Mouse (Mus musculus): Measurements from ENCODE around the gene Olfr1394. TPM values are rescaled to one million over a fixed set of nuclear protein-coding genes. Genes with fewer than 3 reads are reported as not detected.

Gene Olfr1394
- polyA plus RNA-seq, 1 experiment from 2014 or later = not detected

Other genes with a start within 250 kb of the Olfr1394 start
- gene Psme2b, start 208.2 kb upstream of the Olfr1394 start, polyA plus RNA-seq (2015; fragmentation: Nextera tagmentation; extraction: Ambion mirVana) = 2.3 and 2.8 TPM in 2 replicates
- 0.05 TPM in 1 of 2 replicates, not detected in the other for gene Olfr56, start 175.5 kb upstream of the Olfr1394 start, polyA plus RNA-seq (2015; fragmentation: Nextera tagmentation; extraction: Ambion mirVana)
- 0.45 and 0.69 TPM in 2 replicates for gene 9930111J21Rik1, start 175.0 kb upstream of the Olfr1394 start, polyA plus RNA-seq (2015; fragmentation: Nextera tagmentation; extraction: Ambion mirVana)
- 0.05 TPM in 1 of 2 replicates, not detected in the other for gene Gm12185, start 162.2 kb upstream of the Olfr1394 start, polyA plus RNA-seq (2015; fragmentation: Nextera tagmentation; extraction: Ambion mirVana)
- 0.52 and 2.0 TPM in 2 replicates for gene Tgtp1, start 160.2 kb upstream of the Olfr1394 start, polyA plus RNA-seq (2015; fragmentation: Nextera tagmentation; extraction: Ambion mirVana)
- 0.55 and 1.1 TPM in 2 replicates for gene 9930111J21Rik2, start 103.1 kb upstream of the Olfr1394 start, polyA plus RNA-seq (2015; fragmentation: Nextera tagmentation; extraction: Ambion mirVana)
- 0.72 and 1.3 TPM in 2 replicates for gene Tgtp2, start 90.2 kb upstream of the Olfr1394 start, polyA plus RNA-seq (2015; fragmentation: Nextera tagmentation; extraction: Ambion mirVana)
- gene Ifi47, start 77.8 kb upstream of the Olfr1394 start, polyA plus RNA-seq (2015; fragmentation: Nextera tagmentation; extraction: Ambion mirVana) = 2.6 and 3.1 TPM in 2 replicates
- not detected in 2 replicates for gene Olfr1396, start 39.5 kb upstream of the Olfr1394 start, polyA plus RNA-seq (2015; fragmentation: Nextera tagmentation; extraction: Ambion mirVana)
- gene Olfr1395, start 12.1 kb upstream of the Olfr1394 start, polyA plus RNA-seq (2015; fragmentation: Nextera tagmentation; extraction: Ambion mirVana) = not detected in 2 replicates
- gene Btnl9, start 32.8 kb downstream of the Olfr1394 start, polyA plus RNA-seq (2015; fragmentation: Nextera tagmentation; extraction: Ambion mirVana) = 0.48 and 1.1 TPM in 2 replicates
- gene Zfp62, start 48.9 kb downstream of the Olfr1394 start, polyA plus RNA-seq (2015; fragmentation: Nextera tagmentation; extraction: Ambion mirVana) = 37.6 and 40.3 TPM in 2 replicates
- gene Mgat1, start 89.8 kb downstream of the Olfr1394 start, polyA plus RNA-seq (2015; fragmentation: Nextera tagmentation; extraction: Ambion mirVana) = 65.0 and 69.6 TPM in 2 replicates
- gene Olfr1393, start 123.9 kb downstream of the Olfr1394 start, polyA plus RNA-seq (2015; fragmentation: Nextera tagmentation; extraction: Ambion mirVana) = not detected in 2 replicates
- gene Olfr1392, start 130.9 kb downstream of the Olfr1394 start, polyA plus RNA-seq (2015; fragmentation: Nextera tagmentation; extraction: Ambion mirVana) = not detected in 2 replicates
- not detected in 2 replicates for gene Olfr10, start 150.4 kb downstream of the Olfr1394 start, polyA plus RNA-seq (2015; fragmentation: Nextera tagmentation; extraction: Ambion mirVana)
- gene Olfr1391, start 168.4 kb downstream of the Olfr1394 start, polyA plus RNA-seq (2015; fragmentation: Nextera tagmentation; extraction: Ambion mirVana) = not detected in 2 replicates
- gene Olfr1390, start 180.8 kb downstream of the Olfr1394 start, polyA plus RNA-seq (2015; fragmentation: Nextera tagmentation; extraction: Ambion mirVana) = not detected in 2 replicates

Data from lung, embryonic 15.5 days (tissue).